Mouse (Mus musculus) limb, embryonic 13.5 days (tissue): Measurements from ENCODE around the gene Khdrbs1. TPM values are rescaled to one million over a fixed set of nuclear protein-coding genes. Genes with fewer than 3 reads are reported as not detected.

Experiments
- ATAC-seq: fragments of 200-750 bp; cut with Nextera tagmentation; 2 replicates; pipeline ENCODE4 v1.8.0; 2017; ENCODE audit warnings: low read depth, moderate number of reproducible peaks, moderate TSS enrichment; ENCODE audit not compliant: low FRiP score
- H3K27ac ChIP-seq: fragments of 300-500 bp; sonication (generic); 2 replicates; pipeline ENCODE4 v1.5.1; 2015; ENCODE audit warnings: inconsistent platforms, mild to moderate bottlenecking, moderate library complexity
- H3K27me3 ChIP-seq: fragments of 300-500 bp; sonication (generic); 2 replicates; pipeline ENCODE4 v1.6.1; 2015; ENCODE audit warnings: mild to moderate bottlenecking, inconsistent platforms
- H3K36me3 ChIP-seq: fragments of 300-500 bp; sonication (generic); 2 replicates; pipeline ENCODE4 v1.6.1; 2015; ENCODE audit warnings: inconsistent platforms, mild to moderate bottlenecking, moderate library complexity
- H3K4me1 ChIP-seq: fragments of 300-500 bp; sonication (generic); 2 replicates; pipeline ENCODE4 v1.6.1; 2015; ENCODE audit warnings: inconsistent platforms
- H3K4me2 ChIP-seq: fragments of 300-500 bp; sonication (generic); replicated peaks from 2 replicates; pipeline ENCODE4 v1.6.1; 2015; ENCODE audit warnings: inconsistent platforms, mild to moderate bottlenecking, moderate library complexity
- H3K4me3 ChIP-seq: fragments of 300-500 bp; sonication (generic); 2 replicates; pipeline ENCODE4 v1.5.1; 2015; ENCODE audit warnings: moderate library complexity, mild to moderate bottlenecking, inconsistent platforms
- H3K9ac ChIP-seq: fragments of 300-500 bp; sonication (generic); 2 replicates; pipeline ENCODE4 v1.6.1; 2015; ENCODE audit warnings: mild to moderate bottlenecking, inconsistent platforms
- H3K9me3 ChIP-seq: fragments of 300-500 bp; sonication (generic); 2 replicates; pipeline ENCODE4 v1.6.1; 2016; ENCODE audit warnings: inconsistent platforms
- WGBS: fragments of 180-500 bp; shearing (Covaris S2); methylation state at CpG from one replicate; pipeline ENCODE4 v1.1.7; 2015; 5-methylcytosine and 5-hydroxymethylcytosine counted together
- polyA plus RNA-seq: library from polyadenylated mRNA; unstranded; fragments of >200 nt; fragmentation: Nextera tagmentation; extraction: Ambion mirVana; gene quantifications from 2 replicates; pipeline ENCODE4 v1.2.1, GENCODE M21; 2015

Gene Khdrbs1
- polyA plus RNA-seq, 1 experiment from 2014 or later = 145 TPM

GRCm38 (mm10) chr4:129700216-129700615 is 41.9 kb downstream of the Khdrbs1 start:
- peaks cover 21% of the 10 kb centered on the region for H3K36me3 ChIP-seq
- 67% methylated on average over 1 of the region's 1 CpGs for WGBS
- peaks cover 67% of the 10 kb centered on the region for H3K4me1 ChIP-seq
- H3K9me3 ChIP-seq = no peaks in the 10 kb centered on the region
- H3K27me3 ChIP-seq = no peaks in the 10 kb centered on the region
- H3K4me3 ChIP-seq = no peak overlapping the region
- no peak overlapping the region for H3K9ac ChIP-seq
- 0 out of 2 replicates have a peak overlapping the region, but pooled peaks have one; percentile 15 for H3K27ac ChIP-seq
- no peak overlapping the region for H3K4me2 ChIP-seq
- ATAC-seq = no peak

- no peaks in the 10 kb centered on the region for H3K9me3 ChIP-seq
- H3K4me1 ChIP-seq = peaks cover 47% of the 10 kb centered on the region
- peak overlapping the region; percentile 66 for H3K4me3 ChIP-seq
- peak overlapping the region; percentile 73 for H3K4me2 ChIP-seq
- H3K9ac ChIP-seq = peak overlapping the region; percentile 79
- H3K27ac ChIP-seq = peak overlapping the region; percentile 80
- no peaks in the 10 kb centered on the region for H3K27me3 ChIP-seq
- WGBS = 83% methylated on average over 7 of the region's 7 CpGs
- peaks cover 21% of the 10 kb centered on the region for H3K36me3 ChIP-seq
- ATAC-seq = no peak
Measured at GRCm38 (mm10) chr4:129697191-129697590, 44.9 kb downstream of the Khdrbs1 start.

GRCm38 (mm10) chr4:129696158-129696985 is 45.7 kb downstream of the Khdrbs1 start, which contains the start of gene Tmem39b:
TSS of gene Tmem39b (minus strand) at chr4:129696838.
- Histone ChIP-seq H3K9me3 (no peaks in the 10 kb centered on the region), H3K27me3 (no peaks in the 10 kb centered on the region), H3K4me2 (peak within 1 kb of the TSS; percentile 73), H3K36me3 (peaks cover 29% of the 10 kb centered on the region), H3K4me1 (peaks cover 40% of the 10 kb centered on the region), H3K27ac (peak within 1 kb of the TSS; percentile 80), H3K4me3 (peak within 1 kb of the TSS; percentile 66), H3K9ac (peak within 1 kb of the TSS; percentile 79)
- under 1% methylated on average over 57 of the region's 57 CpGs for WGBS
- ATAC-seq = peak; percentile 88

- peak overlapping the region; percentile 79 for H3K9ac ChIP-seq
- H3K27me3 ChIP-seq = no peaks in the 10 kb centered on the region
- H3K27ac ChIP-seq = no peak overlapping the region
- no peak for ATAC-seq
- H3K36me3 ChIP-seq = peaks cover 35% of the 10 kb centered on the region
- peak overlapping the region; percentile 66 for H3K4me3 ChIP-seq
- peak overlapping the region; percentile 73 for H3K4me2 ChIP-seq
- peaks cover 34% of the 10 kb centered on the region for H3K4me1 ChIP-seq
- 26% methylated on average over 6 of the region's 6 CpGs for WGBS
- no peaks in the 10 kb centered on the region for H3K9me3 ChIP-seq
Measured at GRCm38 (mm10) chr4:129695815-129696157, 46.3 kb downstream of the Khdrbs1 start.

- WGBS = 95% methylated on average over 6 of the region's 6 CpGs
- no peak for ATAC-seq
- Histone ChIP-seq H3K4me1 (no peaks in the 10 kb centered on the region), H3K27me3 (no peaks in the 10 kb centered on the region), H3K27ac (no peak overlapping the region), H3K36me3 (peaks cover 92% of the 10 kb centered on the region), H3K4me3 (no peak overlapping the region), H3K9ac (no peak overlapping the region), H3K4me2 (no peak overlapping the region), H3K9me3 (no peaks in the 10 kb centered on the region)
Measured at GRCm38 (mm10) chr4:129684531-129684930, 57.6 kb downstream of the Khdrbs1 start.

GRCm38 (mm10) chr4:129683901-129684493 is 58.1 kb downstream of the Khdrbs1 start:
- 91% methylated on average over 11 of the region's 11 CpGs for WGBS
- H3K9me3 ChIP-seq = no peaks in the 10 kb centered on the region
- H3K4me3 ChIP-seq = no peak overlapping the region
- H3K27ac ChIP-seq = no peak overlapping the region
- peaks cover 92% of the 10 kb centered on the region for H3K36me3 ChIP-seq
- no peak for ATAC-seq
- H3K4me2 ChIP-seq = no peak overlapping the region
- no peaks in the 10 kb centered on the region for H3K27me3 ChIP-seq
- H3K4me1 ChIP-seq = no peaks in the 10 kb centered on the region
- H3K9ac ChIP-seq = no peak overlapping the region

- H3K27ac ChIP-seq = no peak overlapping the region
- no peaks in the 10 kb centered on the region for H3K27me3 ChIP-seq
- H3K4me1 ChIP-seq = no peaks in the 10 kb centered on the region
- no peak overlapping the region for H3K9ac ChIP-seq
- no peak for ATAC-seq
- H3K4me3 ChIP-seq = no peak overlapping the region
- H3K9me3 ChIP-seq = no peaks in the 10 kb centered on the region
- 94% methylated on average over 11 of the region's 11 CpGs for WGBS
- no peak overlapping the region for H3K4me2 ChIP-seq
- peaks cover 94% of the 10 kb centered on the region for H3K36me3 ChIP-seq
Measured at GRCm38 (mm10) chr4:129681837-129682236, 60.3 kb downstream of the Khdrbs1 start.

GRCm38 (mm10) chr4:129672878-129673449 is 69.1 kb downstream of the Khdrbs1 start:
- Histone ChIP-seq H3K4me3 (peak overlapping the region; percentile 95), H3K36me3 (peaks cover 28% of the 10 kb centered on the region), H3K4me2 (peak overlapping the region; percentile 84), H3K27ac (peak overlapping the region; percentile 95), H3K27me3 (no peaks in the 10 kb centered on the region), H3K4me1 (peaks cover 16% of the 10 kb centered on the region), H3K9ac (peak overlapping the region; percentile 96), H3K9me3 (no peaks in the 10 kb centered on the region)
- ATAC-seq = no peak
- WGBS = 9% methylated on average over 10 of the region's 10 CpGs

- peak within 1 kb of the TSS; percentile 95 for H3K4me3 ChIP-seq
- ATAC-seq = peak; percentile 92
- H3K9me3 ChIP-seq = no peaks in the 10 kb centered on the region
- peak within 1 kb of the TSS; percentile 84 for H3K4me2 ChIP-seq
- under 1% methylated on average over 64 of the region's 65 CpGs for WGBS
- H3K36me3 ChIP-seq = peaks cover 23% of the 10 kb centered on the region
- H3K27ac ChIP-seq = peak within 1 kb of the TSS; percentile 95
- peaks cover 16% of the 10 kb centered on the region for H3K4me1 ChIP-seq
- H3K9ac ChIP-seq = peak within 1 kb of the TSS; percentile 96
- H3K27me3 ChIP-seq = no peaks in the 10 kb centered on the region
Measured at GRCm38 (mm10) chr4:129672083-129672877, 69.8 kb downstream of the Khdrbs1 start, which contains the start of gene Kpna6. TSS of gene Kpna6 (minus strand) at chr4:129672767.

- peak overlapping the region; percentile 96 for H3K9ac ChIP-seq
- peaks cover 16% of the 10 kb centered on the region for H3K4me1 ChIP-seq
- no peaks in the 10 kb centered on the region for H3K27me3 ChIP-seq
- WGBS = 7% methylated on average over 12 of the region's 12 CpGs
- H3K9me3 ChIP-seq = no peaks in the 10 kb centered on the region
- ATAC-seq = no peak
- peak overlapping the region; percentile 95 for H3K4me3 ChIP-seq
- H3K4me2 ChIP-seq = peak overlapping the region; percentile 84
- H3K36me3 ChIP-seq = peaks cover 21% of the 10 kb centered on the region
- H3K27ac ChIP-seq = peak overlapping the region; percentile 95
Measured at GRCm38 (mm10) chr4:129671491-129672082, 70.5 kb downstream of the Khdrbs1 start.

GRCm38 (mm10) chr4:129662255-129662813 is 79.8 kb downstream of the Khdrbs1 start:
- Histone ChIP-seq H3K36me3 (peaks cover 68% of the 10 kb centered on the region), H3K27me3 (no peaks in the 10 kb centered on the region), H3K4me1 (peaks cover 9% of the 10 kb centered on the region; the same call in 1 of the 2 replicates), H3K9ac (no peak overlapping the region), H3K4me2 (no peak overlapping the region), H3K4me3 (no peak overlapping the region), H3K27ac (no peak overlapping the region; the same call in 1 of the 2 replicates), H3K9me3 (no peaks in the 10 kb centered on the region)
- WGBS = 69% methylated on average over 3 of the region's 3 CpGs
- no peak for ATAC-seq
